Mouse (Mus musculus) embryo, embryonic 11 days (tissue): Measurements from ENCODE around the gene Ksr2.
"Not testable (repeated sequence)": the region's sequence is repeated elsewhere in the genome, so short reads cannot be mapped to it uniquely, and the experiment has no call there.

Source experiments
- DNase-seq: peaks from one replicate; pipeline ENCODE4 v3.0.0-alpha.2; 2015

The Ksr2 gene

DNA sequence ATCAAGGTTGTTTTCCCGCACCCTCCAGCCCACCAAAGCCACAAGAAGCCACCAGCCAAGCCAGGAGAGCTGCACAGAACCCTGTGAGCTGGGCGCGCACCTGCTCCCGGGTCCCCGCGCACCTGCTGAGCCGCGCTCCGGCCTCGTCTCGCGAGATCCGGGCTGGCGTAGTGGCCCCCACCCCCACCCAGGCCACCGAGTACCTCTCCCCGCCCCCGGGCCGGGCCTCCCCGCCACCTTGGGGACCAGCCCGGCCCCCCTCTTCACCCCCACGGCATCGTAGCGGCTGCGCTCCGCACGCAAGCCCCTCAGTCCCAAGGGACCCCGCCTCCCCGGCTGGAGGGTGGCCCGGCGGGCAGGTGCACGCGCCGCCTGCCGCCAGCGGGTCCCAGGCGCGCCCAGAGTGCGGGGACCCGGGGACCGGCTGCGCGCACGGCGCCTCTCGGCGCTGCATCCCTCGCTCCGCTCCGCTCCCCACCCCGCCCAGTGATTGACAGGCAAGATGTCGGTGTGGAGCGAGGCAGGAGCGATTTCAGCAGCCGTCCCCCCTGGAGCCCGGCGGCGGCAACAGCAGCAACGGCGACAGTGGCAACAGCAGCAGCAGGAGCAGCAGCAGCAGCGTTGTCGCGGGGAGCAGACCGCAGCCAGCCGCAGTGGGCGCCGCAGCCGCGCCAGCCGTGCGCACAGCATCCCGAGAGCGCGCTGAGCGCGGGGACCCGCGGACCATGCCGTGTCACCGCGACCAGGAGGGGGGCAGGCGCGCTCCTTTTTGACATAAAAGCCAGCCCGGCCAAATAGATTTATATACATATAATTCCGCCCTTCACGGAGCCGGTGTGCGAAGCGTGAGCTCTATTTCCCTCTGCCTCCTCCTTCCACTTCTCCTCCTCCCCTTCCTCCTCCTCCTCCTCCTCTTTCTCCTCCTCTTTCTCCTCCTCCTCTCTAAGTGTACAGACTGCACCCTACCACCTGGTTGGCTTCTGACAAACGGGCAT, at the start of gene Ksr2:
Gene Ksr2, plus strand, starts transcription at position 494 of the 995 bp plus-strand sequence.
- DNase-seq, result peak; percentile 77

DNA sequence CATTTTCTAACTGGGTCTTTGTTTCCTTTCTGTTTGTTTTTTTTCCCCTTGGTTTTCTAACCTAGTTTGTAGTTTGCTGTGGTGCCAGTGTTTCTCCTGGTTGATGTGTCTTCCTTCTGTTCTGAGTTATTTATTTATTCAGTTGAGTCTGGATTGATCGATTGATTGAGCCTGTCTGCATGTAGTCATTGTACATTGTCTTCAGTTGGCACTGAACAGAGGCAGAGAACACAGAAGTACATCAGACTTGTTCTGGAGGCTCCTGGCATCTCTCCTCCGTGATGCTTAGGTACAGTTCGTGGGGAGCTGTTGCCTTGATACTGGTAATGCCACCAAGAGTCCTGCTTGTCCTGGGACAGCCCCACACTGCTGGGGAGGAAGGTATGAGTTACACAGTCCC, 49.0 kb upstream of the Ksr2 start:
- no peak for DNase-seq

- no peak for DNase-seq
Measured at GRCm38 (mm10) chr5:117365904-117366561, 47.8 kb upstream of the Ksr2 start.

- peak; percentile 50 for DNase-seq
Measured at GRCm38 (mm10) chr5:117367206-117367605, 46.6 kb upstream of the Ksr2 start.

DNA sequence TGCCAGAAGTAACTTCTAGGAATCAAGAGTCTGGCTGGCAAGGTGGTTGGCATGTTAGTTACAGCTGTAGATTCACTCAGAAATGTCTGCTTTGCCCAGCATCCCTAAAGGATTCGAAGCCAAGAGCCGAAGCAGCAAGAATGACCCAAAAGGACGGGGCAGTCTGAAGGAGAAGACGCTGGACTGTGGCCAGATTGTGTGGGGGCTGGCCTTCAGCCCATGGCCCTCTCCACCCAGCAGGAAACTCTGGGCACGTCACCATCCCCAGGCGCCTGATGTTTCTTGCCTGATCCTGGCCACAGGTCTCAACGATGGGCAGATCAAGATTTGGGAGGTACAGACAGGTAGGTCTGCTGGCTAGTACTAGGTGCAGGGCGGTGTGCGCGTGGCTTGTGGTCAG, 43.2 kb upstream of the Ksr2 start:
- DNase-seq, result no peak

GRCm38 (mm10) chr5:117373418-117373817, 40.4 kb upstream of the Ksr2 start:
- DNase-seq, result no peak

DNA sequence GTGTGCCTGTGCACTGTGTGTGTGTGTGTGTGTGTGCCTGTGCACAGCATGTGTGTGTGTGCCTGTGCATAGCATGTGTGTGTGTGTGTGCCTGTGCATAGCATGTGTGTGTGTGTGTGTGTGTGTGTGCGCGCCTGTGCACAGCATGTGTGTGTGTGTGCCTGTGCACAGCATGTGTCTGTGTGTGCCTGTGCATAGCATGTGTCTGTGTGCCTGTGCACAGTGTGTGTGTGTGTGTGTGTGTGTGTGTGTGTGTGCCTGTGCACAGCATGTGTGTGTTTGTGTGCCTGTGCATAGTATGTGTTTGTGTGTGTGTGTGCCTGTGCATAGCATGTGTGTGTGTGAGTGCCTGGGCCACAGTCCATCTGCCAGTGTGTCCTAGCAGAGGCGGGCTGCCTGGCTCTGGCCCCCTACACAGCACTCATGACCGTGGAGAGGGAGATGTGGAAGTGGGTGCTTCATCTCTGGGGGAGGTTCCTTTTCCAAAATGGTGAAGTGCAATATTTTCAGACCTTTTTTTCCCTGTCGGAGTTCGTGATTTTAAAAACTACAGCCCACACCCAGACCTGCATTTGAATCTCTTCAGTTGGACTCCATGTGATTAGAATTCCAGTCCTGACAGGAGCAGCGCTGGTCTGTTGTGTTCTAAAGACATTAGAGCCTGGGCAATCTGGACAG, 39.3 kb upstream of the Ksr2 start:
- DNase-seq, result no peak

GRCm38 (mm10) chr5:117376331-117376761, 37.5 kb upstream of the Ksr2 start:
- DNase-seq, result no peak

GRCm38 (mm10) chr5:117377731-117378130, 36.1 kb upstream of the Ksr2 start:
- not testable (repeated sequence) for DNase-seq

DNA sequence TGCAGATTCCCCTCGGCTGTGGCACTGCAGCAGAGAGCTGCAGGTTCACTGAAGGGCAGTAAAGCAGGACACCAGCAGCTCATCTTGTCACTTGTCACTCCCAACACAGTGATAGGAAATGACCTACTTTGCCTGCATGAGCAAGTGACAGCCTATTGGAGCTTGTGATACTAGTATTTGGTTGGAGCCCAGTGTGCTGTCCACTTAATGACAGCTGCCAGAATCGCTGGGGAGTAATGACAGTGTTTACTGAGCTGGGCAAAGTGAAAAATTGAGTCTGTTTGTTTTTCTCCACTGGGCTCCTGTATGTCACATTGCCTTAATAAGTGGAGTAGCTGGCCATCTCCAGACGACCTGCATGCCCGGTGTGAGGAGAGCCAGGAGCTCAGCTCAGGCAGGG, 33.6 kb upstream of the Ksr2 start:
- DNase-seq, result no peak

DNA sequence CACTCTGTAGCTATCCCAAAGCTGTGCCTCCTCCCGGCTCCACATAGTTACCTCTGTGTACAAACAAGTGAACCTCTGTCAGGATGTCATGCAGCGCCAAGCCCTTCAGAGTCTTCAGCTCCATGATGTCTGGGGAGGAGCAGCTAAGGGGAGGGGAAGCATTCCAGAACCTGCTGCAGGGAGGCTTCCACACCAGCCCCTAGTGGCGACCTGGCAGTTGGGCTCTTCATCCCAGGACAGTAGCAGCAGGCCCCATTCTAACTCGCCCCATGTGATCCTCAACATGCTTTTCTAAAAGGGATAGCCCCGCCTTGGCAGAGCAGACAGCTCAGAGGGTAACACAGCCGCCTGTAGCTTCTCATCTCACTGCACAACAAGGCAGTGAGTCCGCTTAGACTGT, 32.0 kb upstream of the Ksr2 start:
- no peak for DNase-seq

DNA sequence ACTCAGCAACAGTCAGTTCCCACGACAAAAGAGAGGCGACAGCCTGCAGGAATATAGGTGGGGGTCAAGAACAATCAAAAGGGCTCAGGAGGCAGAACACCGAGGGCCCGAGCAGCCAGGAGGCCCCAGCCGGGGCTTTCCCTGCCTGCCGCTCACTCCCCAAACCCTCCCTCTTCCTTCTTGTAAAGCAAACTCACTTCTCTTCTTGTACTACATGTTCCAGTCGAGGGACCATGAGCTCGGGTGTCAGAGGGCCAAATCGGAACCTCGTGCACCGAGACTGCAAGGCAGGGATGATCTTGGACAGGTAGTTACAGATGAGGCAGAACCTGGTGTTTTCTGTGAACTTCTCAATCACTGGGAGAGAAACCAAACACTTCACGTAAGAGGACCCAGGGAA, 30.6 kb upstream of the Ksr2 start:
- no peak for DNase-seq

DNA sequence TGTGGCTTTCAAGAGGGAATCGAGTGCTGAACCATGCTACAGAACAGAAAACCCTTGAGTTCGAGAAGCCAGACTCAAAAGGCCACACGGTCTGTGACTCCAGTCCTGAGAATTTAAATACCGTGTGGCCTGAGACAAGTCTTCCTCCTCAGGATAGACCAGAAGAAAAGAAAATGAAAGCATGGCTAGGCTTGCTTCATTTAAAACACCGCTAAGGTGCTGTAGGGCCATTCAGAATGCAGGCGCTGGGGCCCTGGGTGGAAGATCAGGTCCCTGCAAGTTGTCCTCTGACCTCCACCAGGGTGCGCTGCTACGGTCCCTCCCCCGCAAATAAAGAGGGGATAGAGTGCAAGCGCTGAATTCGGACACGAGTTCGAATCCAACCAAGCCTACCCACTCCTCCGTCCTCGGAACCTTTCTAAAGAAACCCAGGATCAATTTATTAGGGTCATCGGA, 25.5 kb upstream of the Ksr2 start:
- DNase-seq, result peak; percentile 75

DNA sequence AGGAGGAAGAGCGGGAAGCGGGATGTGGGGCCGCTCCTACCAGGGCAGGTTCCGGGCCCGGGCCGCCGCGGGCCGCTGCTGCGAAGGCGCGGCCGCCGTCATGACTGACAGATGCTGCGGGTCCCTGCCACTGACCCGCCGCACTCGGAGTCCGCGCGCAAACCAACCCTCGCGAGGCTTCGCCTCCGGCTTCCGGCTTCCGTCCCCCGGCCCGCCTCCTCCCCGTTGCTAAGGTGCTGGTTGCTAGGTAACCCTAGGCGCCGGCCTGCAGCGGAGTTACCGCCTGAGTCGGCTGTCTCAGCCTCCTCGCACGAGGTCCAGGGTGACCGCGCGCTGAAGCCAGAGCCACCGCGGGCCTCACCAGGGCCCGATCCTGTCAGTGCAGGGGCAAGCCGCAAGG, 24.9 kb upstream of the Ksr2 start, which contains the start of gene Rfc5:
Gene Rfc5, minus strand, starts transcription at position 171 of the 400 bp plus-strand sequence.
- DNase-seq, result peak; percentile 99

DNA sequence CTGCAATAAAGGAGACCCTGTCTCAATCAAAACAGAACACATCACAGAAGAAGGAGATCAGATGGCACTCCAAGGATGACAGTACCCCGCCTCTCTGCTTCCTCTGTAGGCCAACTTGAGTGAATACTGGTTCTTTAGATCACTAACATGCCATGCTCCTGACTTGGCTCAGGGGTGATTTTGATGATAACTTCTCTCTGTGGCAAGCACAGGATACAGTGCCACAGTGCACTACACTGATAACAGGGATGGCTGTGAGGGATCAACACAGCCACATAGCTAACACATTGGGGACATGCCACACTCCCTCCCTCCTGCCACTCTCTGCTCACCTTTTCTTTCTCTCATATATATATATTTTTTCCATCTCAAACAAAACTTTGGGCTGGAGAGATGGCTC, 22.9 kb upstream of the Ksr2 start:
- DNase-seq, result no peak

DNA sequence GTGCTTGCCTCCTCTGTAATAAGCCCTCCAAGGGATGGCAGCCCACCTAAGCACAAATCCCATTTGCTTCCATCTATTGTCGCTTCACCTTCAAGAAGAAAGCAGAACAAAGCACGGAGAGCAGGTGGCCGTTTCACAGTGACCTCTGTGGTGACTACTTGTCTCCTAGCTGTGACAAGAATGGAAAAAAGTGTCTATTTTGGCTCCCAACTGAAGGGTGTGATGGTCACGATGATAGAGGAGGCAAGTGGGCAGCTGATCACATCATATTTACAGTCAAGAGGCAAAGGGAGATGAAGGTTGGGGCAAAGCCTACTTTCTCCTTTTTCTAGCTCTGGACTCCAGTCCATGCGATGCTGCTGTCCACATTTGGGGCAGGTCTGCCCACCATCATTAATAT, 18.0 kb upstream of the Ksr2 start:
- DNase-seq, result no peak

- no peak for DNase-seq
Measured at GRCm38 (mm10) chr5:117396596-117397014, 17.2 kb upstream of the Ksr2 start.

- DNase-seq, result no peak
Measured at GRCm38 (mm10) chr5:117397371-117397770, 16.4 kb upstream of the Ksr2 start.

DNA sequence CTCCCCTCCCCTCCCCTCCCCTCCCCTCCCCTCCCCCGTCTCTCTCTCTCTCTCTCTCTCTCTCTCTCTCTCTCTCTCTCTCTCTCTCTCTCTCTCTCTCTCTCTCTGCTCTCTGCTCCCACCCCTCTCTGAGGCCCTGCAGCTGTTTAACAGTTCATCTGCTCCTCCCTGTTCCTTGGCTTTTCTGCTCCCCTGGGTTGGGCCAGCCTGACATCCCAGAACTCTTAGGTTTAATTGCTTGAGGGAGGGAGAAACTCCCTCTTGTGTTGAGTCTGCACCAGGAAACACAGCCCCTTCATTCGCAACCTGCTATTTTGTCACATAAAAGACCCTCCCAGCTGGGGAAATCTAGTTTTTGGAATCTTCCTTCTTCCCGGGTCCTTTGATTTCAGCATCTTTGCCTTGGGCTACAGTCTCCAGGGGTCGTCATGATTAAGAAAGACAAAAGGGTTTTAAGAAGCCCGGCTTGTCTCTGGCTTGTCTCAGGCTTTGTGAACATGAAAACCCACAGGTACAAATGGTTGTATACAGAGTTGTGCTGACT, 15.7 kb upstream of the Ksr2 start:
- DNase-seq, result peak; percentile 7

DNA sequence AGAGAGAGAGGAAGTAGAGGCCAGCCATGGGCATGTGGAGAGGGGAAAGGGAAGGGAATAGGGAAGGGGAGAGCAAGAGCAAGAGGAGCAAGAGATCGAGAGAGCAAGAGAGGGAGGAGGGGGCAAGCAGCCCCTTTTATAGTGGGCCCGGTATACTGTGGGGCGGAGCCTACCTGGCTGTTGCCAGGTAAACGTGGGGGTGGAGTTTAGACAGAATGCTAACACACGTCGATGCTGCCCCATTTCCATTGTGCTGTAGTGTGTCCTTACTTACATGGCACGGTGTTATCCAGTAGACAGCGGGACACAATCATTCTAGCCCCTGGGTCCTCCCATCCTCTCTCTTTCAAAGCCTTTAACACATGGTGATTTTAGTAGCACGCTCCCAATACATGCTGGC, 14.5 kb upstream of the Ksr2 start:
- no peak for DNase-seq

GRCm38 (mm10) chr5:117403609-117404008, 10.2 kb upstream of the Ksr2 start:
- no peak for DNase-seq

GRCm38 (mm10) chr5:117404671-117405070, 9.1 kb upstream of the Ksr2 start:
- DNase-seq, result not testable (repeated sequence)

GRCm38 (mm10) chr5:117408216-117408615, 5.6 kb upstream of the Ksr2 start:
- DNase-seq, result peak; percentile 46
